Mouse (Mus musculus) T-helper 1 cell (primary cell): Measurements from ENCODE around the gene Ippk.

Experiments used
- in situ Hi-C: fragments of 300-600 bp; cut with MboI, MseI; formaldehyde crosslinking; loops from one replicate; pipeline ENCODE4 v1.15.1; 2025; ENCODE audit warnings: high pct_unique_total_duplicates

The Ippk gene

GRCm38 (mm10) chr13:49420754-49421605 lies at the start of gene Ippk:
TSS of gene Ippk (plus strand) at chr13:49421249.
- in situ Hi-C loops = loop anchor here (5.0 to 10.0 kb wide), 2 partner anchors 79 to 234 kb away; partner anchors contain the start of genes Bicd2, Cenpp and Nol8

GRCm38 (mm10) chr13:49371428-49371899 lies 49.6 kb upstream of the Ippk start:
- in situ Hi-C loops = no loop called here

GRCm38 (mm10) chr13:49372370-49373060 lies 48.5 kb upstream of the Ippk start:
- in situ Hi-C loops = no loop called here

GRCm38 (mm10) chr13:49374304-49374703 lies 46.7 kb upstream of the Ippk start:
- in situ Hi-C loops = no loop called here

GRCm38 (mm10) chr13:49374730-49375129 lies 46.3 kb upstream of the Ippk start:
- in situ Hi-C loops = no loop called here

GRCm38 (mm10) chr13:49377608-49378007 lies 43.4 kb upstream of the Ippk start:
- in situ Hi-C loops = no loop called here

- in situ Hi-C loops = no loop called here
These were observed 41.7 kb upstream of the Ippk start for GRCm38 (mm10) chr13:49379301-49379700.

- in situ Hi-C loops = no loop called here
These were observed 39.8 kb upstream of the Ippk start for GRCm38 (mm10) chr13:49381230-49381629.

GRCm38 (mm10) chr13:49382997-49383396 lies 38.1 kb upstream of the Ippk start:
- in situ Hi-C loops = no loop called here

GRCm38 (mm10) chr13:49384751-49385463 lies 36.1 kb upstream of the Ippk start:
- in situ Hi-C loops = no loop called here

- in situ Hi-C loops = no loop called here
These were observed 29.7 kb upstream of the Ippk start for GRCm38 (mm10) chr13:49391374-49391773.

- in situ Hi-C loops = no loop called here
These were observed 27.5 kb upstream of the Ippk start for GRCm38 (mm10) chr13:49393579-49393978.

GRCm38 (mm10) chr13:49394886-49395447 lies 26.1 kb upstream of the Ippk start:
- in situ Hi-C loops = no loop called here

GRCm38 (mm10) chr13:49396798-49397197 lies 24.3 kb upstream of the Ippk start:
- in situ Hi-C loops = no loop called here

GRCm38 (mm10) chr13:49398191-49398590 lies 22.9 kb upstream of the Ippk start:
- in situ Hi-C loops = no loop called here

- in situ Hi-C loops = no loop called here
These were observed 20.9 kb upstream of the Ippk start for GRCm38 (mm10) chr13:49400139-49400538.

- in situ Hi-C loops = no loop called here
These were observed 18.4 kb upstream of the Ippk start for GRCm38 (mm10) chr13:49402628-49403027.

GRCm38 (mm10) chr13:49407795-49408194 lies 13.3 kb upstream of the Ippk start:
- in situ Hi-C loops = no loop called here

- in situ Hi-C loops = loop anchor here (5.0 to 10.0 kb wide), 2 partner anchors 79 to 233 kb away; partner anchors contain the start of genes Bicd2, Cenpp and Nol8
These were observed 513 bp downstream of the Ippk start for GRCm38 (mm10) chr13:49421606-49421917.

GRCm38 (mm10) chr13:49421959-49422358 lies 910 bp downstream of the Ippk start:
- in situ Hi-C loops = loop anchor here (5.0 to 10.0 kb wide), 2 partner anchors 80 to 233 kb away; partner anchors contain the start of genes Bicd2, Cenpp and Nol8

- in situ Hi-C loops = loop anchor here (10.0 kb wide), 1 partner anchor 228 kb away; the partner anchor contains the start of genes Cenpp and Nol8
These were observed 5.7 kb downstream of the Ippk start for GRCm38 (mm10) chr13:49426736-49427135.
